Mouse (Mus musculus) C2C12 (cell line): ENCODE results near the gene Sgpp1.
"Not testable (repeated sequence)": the region's sequence is repeated elsewhere in the genome, so short reads cannot be mapped to it uniquely, and the experiment has no call there.

Experiments
- CTCF ChIP-seq: IDR thresholded peaks from one replicate; pipeline ENCODE4 v1.5.1; 2011; ENCODE audit not compliant: control insufficient read depth, insufficient read depth, insufficient read length
- MYOG ChIP-seq: IDR thresholded peaks from one replicate; pipeline ENCODE4 v1.6.1; 2011; ENCODE audit not compliant: control insufficient read depth, insufficient read length; ENCODE audit errors: extremely low read depth

DNA sequence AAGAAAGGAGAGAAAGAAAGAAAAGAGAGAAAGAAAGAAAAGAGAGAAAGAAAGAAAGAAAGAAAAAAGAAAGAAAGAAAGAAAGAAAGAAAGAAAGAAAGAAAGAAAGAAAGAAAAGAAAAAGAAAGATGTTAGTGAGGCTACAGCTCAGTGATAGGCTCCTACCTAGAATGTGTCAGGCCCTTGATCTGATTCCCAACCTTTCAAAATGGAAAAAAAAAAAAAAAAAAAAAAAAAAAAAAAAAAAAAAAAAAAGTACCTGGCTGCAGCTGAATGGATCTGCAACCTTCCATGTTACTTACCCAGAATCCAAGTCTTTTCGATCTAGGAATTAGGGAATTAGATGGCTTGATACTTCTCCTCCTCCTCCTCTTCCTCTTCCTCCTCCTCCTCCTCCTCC is 39.7 kb downstream of the Sgpp1 start:
- TF ChIP-seq MYOG, CTCF: not testable (repeated sequence)
